Mouse (Mus musculus) urinary bladder, postnatal 36 days (tissue): ENCODE measurements around the gene Pik3r2.

Experiments used
- DNase-seq, 2 experiments: peaks; one replicate each; pipeline ENCODE4 v3.0.0; 2022; ENCODE audit warnings: low spot score in 2 of 2, mixed read lengths in 1 of 2

The Pik3r2 gene

GRCm38 (mm10) chr8:70801830-70802229, 25.3 kb upstream of the Pik3r2 start:
- DNase-seq: no peak

DNA sequence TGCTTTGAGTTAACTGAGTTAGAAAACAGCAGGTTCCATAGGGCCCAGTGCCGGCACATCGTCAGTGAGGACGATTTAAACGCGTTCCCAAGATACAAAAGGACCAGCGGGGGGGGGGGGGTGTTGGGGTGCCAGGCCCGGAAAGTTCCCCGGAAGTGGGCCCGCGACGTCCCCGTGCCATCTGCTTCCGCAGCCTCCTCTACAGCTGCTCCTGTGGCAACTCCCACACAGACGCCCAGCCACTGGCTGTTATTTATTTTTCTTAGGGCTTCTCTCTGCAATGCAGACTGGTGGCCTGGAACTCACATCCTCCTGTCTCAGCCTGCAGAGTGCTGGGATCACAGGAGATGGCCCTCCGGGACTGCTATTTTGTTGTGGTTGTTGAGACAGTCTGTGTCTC, 24.6 kb upstream of the Pik3r2 start:
- no peak for DNase-seq

DNA sequence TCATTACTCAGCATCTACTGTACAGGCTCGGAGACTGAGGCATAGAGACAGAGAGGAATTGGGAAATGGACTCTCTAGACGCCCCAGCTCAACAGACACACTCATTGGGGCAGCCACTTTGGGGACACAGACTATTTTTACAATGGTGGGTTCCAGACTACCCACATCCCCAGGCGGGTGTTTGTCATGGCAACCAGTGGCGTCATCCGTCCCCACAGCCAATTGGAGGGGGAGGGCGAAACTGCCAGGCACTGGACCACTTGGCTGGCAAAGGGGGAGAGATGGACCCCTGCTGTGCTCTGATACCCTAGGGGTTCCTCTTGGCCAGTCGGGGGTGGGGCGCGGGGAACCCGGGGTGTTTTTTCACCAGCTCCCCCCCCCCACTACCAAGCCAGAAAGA, 24.1 kb upstream of the Pik3r2 start:
- no peak for DNase-seq

DNA sequence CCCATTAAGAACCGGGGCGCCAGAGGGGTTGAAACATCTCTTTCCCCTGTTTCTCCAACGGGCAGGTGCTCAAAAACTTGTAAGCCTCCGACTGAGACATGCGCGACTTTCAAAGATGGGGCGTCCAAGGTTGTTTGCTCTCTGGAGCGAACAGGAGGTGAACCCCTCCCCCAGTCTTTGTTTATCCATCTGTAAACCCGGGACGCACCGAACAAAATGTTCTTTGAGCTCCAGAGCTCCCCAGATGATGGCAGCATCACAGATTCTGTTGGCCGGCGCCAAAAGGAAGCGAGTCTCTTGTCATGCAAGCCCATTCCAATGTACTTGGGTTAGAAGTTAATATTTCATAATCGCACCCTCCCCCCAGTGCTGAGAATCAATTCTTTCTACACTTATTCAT, 21.8 kb upstream of the Pik3r2 start:
- DNase-seq: peak in 1 of 2 experiments; percentile 62

DNA sequence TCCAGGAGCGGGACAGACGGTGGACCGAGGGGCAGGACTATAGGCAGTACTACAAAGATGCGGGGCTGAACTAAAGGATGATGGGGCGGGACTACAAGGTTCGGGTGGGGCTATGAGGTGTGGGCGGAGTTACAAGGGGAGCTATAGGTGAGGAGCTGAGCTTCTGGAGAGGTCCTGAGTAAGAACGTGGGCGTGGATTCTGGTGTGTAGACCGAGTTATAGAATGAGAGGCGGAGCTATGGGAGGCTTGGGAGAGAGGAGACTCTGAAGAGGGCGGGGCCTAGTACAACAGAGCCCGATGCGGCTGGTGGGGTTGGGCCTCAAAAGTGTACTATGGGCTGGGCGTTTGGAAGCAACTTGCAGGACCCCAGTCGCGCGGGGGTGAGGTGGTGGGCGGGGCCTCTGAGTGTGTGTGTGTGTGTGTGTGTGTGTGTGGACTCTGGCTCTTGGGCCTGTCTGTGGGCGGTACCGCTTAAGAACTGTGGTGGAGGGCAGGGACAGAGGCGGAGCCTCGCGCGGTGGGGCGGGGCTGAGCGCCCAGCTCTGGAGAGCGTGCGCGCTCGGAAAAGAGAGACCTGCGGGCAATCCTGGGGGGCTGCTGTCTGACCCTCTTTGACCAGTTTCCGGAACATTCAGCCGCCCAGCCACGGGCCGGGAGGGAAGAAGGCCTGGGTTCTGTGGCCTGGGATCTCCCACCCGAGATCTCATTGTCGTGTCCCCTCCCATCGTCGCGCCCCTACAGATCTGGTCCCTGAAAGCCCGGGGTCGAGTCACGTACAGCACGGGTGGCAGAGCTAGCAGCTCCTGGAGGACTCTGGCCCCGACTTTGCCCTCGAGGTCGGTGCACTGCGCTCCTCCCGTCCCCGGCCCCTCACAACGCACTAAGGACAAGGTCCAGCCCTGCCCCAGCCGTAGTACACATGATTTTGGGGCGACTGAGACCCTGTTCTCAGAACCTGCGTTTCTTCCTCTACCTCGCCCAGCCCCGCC, 20.9 kb upstream of the Pik3r2 start:
- DNase-seq: peak; percentile 87 to 90

- no peak for DNase-seq
These were observed 20.0 kb upstream of the Pik3r2 start for GRCm38 (mm10) chr8:70796403-70797080.

DNA sequence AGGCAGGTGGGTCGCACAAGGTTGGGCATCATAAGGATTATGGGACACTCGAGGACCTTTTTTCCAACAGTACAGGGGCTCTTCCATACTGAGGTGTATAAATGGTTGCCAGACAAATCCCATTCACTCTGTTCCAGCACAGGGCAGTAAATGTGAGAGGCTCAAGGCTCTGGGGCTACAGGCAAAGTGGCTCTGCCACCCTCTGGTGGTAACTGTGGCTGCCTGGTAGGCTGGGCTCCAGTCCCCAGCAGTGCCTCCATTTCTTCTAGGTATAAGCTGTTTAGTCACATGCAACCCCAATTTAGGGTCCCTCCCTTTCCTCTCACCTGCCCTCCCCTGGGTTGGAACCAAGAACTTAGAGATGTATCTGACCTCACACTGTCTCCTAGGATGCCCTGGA, 18.9 kb upstream of the Pik3r2 start:
- no peak for DNase-seq

DNA sequence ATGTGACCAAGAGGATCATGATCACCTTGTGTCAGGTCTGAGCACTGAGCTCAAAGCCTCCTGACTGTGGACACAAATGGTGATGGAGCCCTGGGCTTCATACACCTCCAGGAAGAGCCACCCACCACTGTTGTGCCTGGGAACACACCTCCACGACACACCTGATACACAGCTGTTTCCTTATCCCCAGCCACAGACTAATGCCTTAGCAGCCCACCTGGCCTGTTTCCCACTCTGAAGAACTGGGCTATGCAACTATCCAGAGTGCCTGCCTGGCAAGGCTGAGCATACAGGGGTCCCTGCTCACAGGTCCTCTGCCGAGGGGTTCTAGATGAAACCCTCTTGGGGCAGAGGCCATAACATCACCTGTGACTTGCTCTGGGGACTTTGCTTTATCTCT, 17.7 kb upstream of the Pik3r2 start:
- DNase-seq: no peak

- peak; percentile 71 to 78 for DNase-seq
These were observed 16.2 kb upstream of the Pik3r2 start for GRCm38 (mm10) chr8:70792700-70793099.

DNA sequence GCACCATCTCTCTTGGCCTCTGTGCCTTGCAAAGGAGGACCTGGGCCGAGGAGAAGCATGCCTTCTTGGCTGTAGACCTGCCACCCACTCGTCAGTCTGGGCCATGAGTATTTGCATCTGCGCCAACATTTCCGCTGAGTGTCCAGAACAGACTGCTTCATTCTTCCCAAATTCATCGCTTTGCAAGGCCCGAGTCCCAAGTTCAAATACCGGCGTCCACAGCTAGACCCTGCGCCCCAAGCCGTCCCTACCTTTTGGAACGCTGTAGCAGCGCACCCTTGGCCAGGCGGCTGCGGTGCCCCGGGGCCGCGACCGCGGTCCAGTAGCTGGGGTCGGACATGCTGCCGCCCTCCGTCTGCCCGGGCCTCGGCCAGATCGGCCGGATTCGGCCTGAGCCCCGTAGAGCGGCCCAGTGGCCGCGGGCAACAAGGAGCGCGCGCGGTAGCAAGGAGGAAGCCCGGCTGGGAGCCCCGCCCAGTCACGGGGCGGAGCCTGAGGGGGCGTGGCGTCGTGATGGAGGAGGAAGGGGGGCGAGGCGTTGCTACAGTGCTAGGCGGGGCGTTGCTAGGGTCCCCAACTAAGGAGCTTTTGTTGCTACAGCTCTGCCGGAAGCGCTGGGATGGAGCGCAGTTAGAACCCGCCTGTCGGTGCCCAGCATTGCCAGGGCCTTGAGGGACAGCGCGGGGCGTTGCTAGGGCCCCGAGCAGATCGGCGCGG, 15.6 kb upstream of the Pik3r2 start:
- DNase-seq: peak; percentile 98 to 99

GRCm38 (mm10) chr8:70791294-70791701, 14.8 kb upstream of the Pik3r2 start:
- DNase-seq: no peak

GRCm38 (mm10) chr8:70790846-70791245, 14.3 kb upstream of the Pik3r2 start:
- DNase-seq: no peak

DNA sequence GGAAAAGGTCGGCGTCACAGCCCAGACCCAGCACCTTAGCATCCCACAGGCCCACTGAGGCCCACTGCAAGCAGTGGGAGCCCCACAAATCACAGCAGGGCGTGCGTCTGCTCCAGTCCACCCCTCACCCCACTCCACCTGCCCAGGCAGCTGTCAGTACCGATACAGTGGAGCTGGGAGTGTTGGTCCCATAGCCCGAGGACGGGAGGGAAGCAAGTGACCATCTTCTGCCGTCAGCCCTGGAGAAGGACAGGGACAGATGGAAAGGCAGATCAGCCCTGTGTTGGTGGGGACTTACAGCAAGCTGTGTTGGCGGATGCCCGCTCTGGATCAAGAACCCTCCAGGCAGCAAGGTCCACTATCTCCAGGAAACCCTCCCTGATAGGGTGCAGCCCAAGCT, 12.5 kb upstream of the Pik3r2 start:
- no peak for DNase-seq

GRCm38 (mm10) chr8:70787941-70788667, 11.6 kb upstream of the Pik3r2 start:
- DNase-seq: no peak

DNA sequence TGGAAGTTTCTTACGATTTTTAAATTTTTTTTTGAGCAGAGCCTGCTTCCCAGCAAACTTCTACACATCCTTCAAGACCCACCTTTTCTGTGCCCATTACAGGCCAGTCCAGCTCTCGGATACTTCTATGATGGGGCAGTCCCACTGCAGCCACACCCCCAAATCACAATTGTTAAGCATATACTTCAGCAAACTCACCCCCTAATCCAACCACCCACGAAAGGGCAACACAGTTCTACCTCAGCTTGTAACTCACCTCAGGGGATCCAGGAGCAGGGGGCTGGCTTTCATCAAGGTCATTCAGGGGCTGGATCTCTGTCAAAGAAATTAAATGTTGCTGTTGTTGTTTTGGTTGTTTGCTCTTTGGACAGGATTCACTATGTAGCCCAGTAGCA, 10.5 kb upstream of the Pik3r2 start:
- no peak for DNase-seq

DNA sequence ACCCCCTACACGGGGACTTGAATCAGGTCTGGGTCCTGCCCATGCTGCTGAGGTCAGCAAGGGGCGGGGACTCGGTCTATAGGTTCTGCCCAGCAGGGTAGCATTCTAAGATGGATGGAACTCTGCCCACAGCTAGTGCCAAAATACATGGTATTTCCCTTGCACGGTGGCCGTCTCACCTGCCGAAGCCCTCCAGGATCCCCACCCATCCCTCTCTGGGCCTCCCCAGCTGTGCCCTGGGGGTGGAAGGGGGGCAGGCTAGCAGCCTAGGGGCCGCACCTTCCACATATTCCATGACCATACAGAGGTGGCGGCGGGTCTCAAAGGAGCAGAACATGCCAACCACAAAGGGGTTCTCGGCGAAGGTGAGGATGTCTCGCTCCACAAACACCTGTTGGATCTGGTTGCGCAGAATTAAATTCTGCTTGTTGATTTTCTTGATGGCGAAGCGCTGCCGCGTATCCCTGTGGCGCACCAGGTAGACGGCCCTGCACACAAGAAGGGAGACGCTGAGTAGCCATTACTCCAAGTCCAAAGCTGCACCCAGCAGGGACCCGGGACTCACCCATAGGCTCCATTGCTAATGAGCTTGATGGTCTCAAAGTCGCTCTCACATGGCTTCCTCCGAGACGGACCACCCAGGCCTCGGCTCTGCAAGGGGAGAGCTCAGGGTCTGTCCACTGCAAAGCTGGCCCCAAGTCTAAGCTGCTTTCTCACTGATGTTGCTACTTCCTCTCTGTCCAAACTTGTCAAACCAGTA, 10.0 kb upstream of the Pik3r2 start:
- DNase-seq: no peak

- no peak for DNase-seq
These were observed 3.6 kb upstream of the Pik3r2 start for GRCm38 (mm10) chr8:70780093-70780492.

DNA sequence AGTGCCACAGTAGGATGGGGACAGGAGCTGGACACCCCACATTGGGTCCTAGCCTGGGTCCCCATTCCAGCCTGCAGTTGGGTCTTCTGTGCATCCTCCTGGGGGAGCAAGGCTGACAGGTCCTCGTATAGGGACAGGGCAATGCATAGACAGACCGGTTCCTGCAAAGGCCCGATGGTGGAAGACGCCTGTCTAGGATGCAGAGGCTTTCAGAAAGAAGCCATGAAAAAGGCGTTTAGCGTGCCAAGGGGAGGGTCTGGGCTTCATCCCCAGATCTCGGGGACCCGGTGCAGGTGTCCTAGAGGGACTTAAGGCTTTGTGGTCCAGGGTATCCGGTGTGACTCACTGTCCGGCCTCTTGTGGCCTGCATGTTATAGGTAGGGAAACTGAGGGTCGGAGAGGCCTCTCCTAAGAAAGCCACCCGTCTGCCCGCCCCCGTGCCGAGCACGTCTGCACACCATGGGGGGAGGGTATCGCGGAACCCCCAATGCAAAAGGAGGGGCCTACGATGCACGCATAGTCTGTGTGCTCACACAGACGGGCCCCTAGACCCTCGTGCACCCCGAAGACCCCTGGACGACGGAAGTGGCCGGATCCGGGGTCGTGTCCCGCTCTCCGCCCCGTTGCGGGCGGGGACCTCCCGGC, 540 bp downstream of the Pik3r2 start:
- DNase-seq: no peak

DNA sequence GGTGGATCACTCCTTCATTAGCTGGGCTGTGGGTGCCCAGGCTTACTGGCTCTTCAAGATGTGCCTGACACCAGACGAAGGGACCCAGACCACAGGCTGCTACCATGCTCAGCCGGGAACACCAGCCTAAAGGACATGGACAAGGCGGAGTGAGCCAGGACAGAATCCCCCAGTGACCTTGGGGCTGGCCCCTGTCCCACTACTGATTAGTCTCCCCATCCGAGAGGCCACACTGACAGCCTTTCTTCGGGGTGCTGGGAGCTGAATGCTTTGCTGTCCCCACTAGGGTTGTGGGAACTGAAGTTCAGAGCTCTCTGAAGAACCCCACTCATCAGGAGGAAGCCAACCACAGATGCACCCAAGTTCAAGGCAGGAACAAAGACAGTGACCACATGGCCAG, 1.3 kb downstream of the Pik3r2 start:
- DNase-seq: no peak

DNA sequence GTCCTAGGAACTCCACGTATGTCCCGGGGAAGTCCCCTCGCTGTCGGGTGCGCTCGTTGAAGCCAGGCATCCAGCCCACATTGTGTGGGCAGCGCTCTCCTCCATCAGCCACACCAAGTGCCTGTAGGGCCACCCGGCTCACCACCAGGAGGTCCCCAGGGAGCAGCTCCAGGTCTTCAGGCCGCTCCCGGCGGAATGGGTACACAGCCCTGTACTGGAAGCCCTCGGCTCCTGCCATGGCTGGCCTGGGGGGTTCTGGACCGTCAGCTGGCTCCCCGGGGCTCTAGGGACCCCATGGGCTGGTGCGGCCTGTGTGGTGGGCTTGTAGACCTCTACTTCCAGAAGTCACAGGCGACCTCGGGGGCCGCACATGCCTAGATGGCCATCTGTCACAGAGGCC, 1.8 kb downstream of the Pik3r2 start:
- DNase-seq: no peak
